Mouse (Mus musculus): ENCODE results near the gene Rxra. TPM values are rescaled to one million over a fixed set of nuclear protein-coding genes. Genes with fewer than 3 reads are reported as not detected.
A peak's percentile ranks its signal among the peaks of the same experiment; 100 is the strongest.

The Rxra gene
- total RNA-seq, 2 experiments from 2014 or later, result 24.4 to 25.4 TPM

GRCm38 (mm10) chr2:27730002-27730905 is 54.0 kb downstream of the Rxra start:
- H3K27ac ChIP-seq, result no peak overlapping the region
- no peak overlapping the region for H3K4me3 ChIP-seq
- TF ChIP-seq CTCF (IDR thresholded peaks at IDR 0.05), result peak; percentile 62
- intact Hi-C loops (cut with DNase I), result no loop called here
- DNase-seq (ENCODE audit: extremely low spot score in 1 of 2, low spot score in 2 of 2), result no peak

- no peak for TF ChIP-seq CTCF (IDR thresholded peaks at IDR 0.05)
- intact Hi-C loops (cut with DNase I), result no loop called here
These were observed 56.8 kb downstream of the Rxra start for GRCm38 (mm10) chr2:27733021-27733420.

GRCm38 (mm10) chr2:27734328-27734727 is 58.1 kb downstream of the Rxra start:
- no peak for TF ChIP-seq CTCF (IDR thresholded peaks at IDR 0.05)
- Histone ChIP-seq H3K27ac (no peak overlapping the region), H3K4me3 (no peak overlapping the region)
- DNase-seq (ENCODE audit: extremely low spot score in 1 of 2, low spot score in 2 of 2), result no peak
- intact Hi-C loops (cut with DNase I), result no loop called here

More at GRCm38 (mm10) chr2:27733021-27733420, 56.8 kb downstream of the Rxra start:
- no peak for DNase-seq (ENCODE audit: extremely low spot score in 1 of 2, low spot score in 2 of 2)
- no peak overlapping the region for H3K4me3 ChIP-seq
- no peak overlapping the region for H3K27ac ChIP-seq

- intact Hi-C loops (cut with DNase I), result no loop called here
- Histone ChIP-seq H3K27ac (no peak overlapping the region), H3K4me3 (no peak overlapping the region)
- no peak for TF ChIP-seq CTCF (IDR thresholded peaks at IDR 0.05)
- DNase-seq (ENCODE audit: extremely low spot score in 1 of 2, low spot score in 2 of 2), result no peak
These were observed 58.6 kb downstream of the Rxra start for GRCm38 (mm10) chr2:27734800-27735199.

- intact Hi-C loops (cut with DNase I), result no loop called here
- DNase-seq (ENCODE audit: extremely low spot score in 1 of 2, low spot score in 2 of 2), result no peak
- TF ChIP-seq CTCF (IDR thresholded peaks at IDR 0.05), result no peak
- H3K27ac ChIP-seq, result no peak overlapping the region
- no peak overlapping the region for H3K4me3 ChIP-seq
These were observed 60.6 kb downstream of the Rxra start for GRCm38 (mm10) chr2:27736802-27737201.

GRCm38 (mm10) chr2:27738396-27738795 is 62.2 kb downstream of the Rxra start:
- Histone ChIP-seq H3K4me3 (no peak overlapping the region), H3K27ac (no peak overlapping the region)
- DNase-seq (ENCODE audit: extremely low spot score in 1 of 2, low spot score in 2 of 2), result no peak
- intact Hi-C loops (cut with DNase I), result no loop called here
- TF ChIP-seq CTCF (IDR thresholded peaks at IDR 0.05), result no peak

- peak; percentile 47 for TF ChIP-seq CTCF (IDR thresholded peaks at IDR 0.05)
- Histone ChIP-seq H3K4me3 (peak overlapping the region; percentile 18; the same call in 1 of the 2 replicates), H3K27ac (peak overlapping the region; percentile 92)
- intact Hi-C loops (cut with DNase I), result no loop called here
- peak; percentile 78 to 84 for DNase-seq (ENCODE audit: extremely low spot score in 1 of 2, low spot score in 2 of 2)
These were observed 63.9 kb downstream of the Rxra start for GRCm38 (mm10) chr2:27740091-27740608.

GRCm38 (mm10) chr2:27743177-27743576 is 66.9 kb downstream of the Rxra start:
- Histone ChIP-seq H3K27ac (no peak overlapping the region), H3K4me3 (no peak overlapping the region)
- intact Hi-C loops (cut with DNase I), result no loop called here
- DNase-seq (ENCODE audit: extremely low spot score in 1 of 2, low spot score in 2 of 2), result no peak
- TF ChIP-seq CTCF (IDR thresholded peaks at IDR 0.05), result no peak

GRCm38 (mm10) chr2:27743863-27744611 is 67.8 kb downstream of the Rxra start:
- H3K27ac ChIP-seq, result no peak overlapping the region
- intact Hi-C loops (cut with DNase I), result no loop called here
- TF ChIP-seq CTCF (IDR thresholded peaks at IDR 0.05), result no peak
- no peak for DNase-seq (ENCODE audit: extremely low spot score in 1 of 2, low spot score in 2 of 2)
- H3K4me3 ChIP-seq, result no peak overlapping the region

- intact Hi-C loops (cut with DNase I), result loop anchor here (5.0 kb wide), 1 partner anchor 462 kb away; no protein-coding TSS in a partner anchor
- no peak for DNase-seq (ENCODE audit: extremely low spot score in 1 of 2, low spot score in 2 of 2)
- Histone ChIP-seq H3K4me3 (no peak overlapping the region), H3K27ac (no peak overlapping the region)
- no peak for TF ChIP-seq CTCF (IDR thresholded peaks at IDR 0.05)
These were observed 68.5 kb downstream of the Rxra start for GRCm38 (mm10) chr2:27744612-27745351.
